In genomic region chr6:86160878-86161277, GRCm38 (mm10) we compare ENCODE assay signal across 16 mouse cellular contexts. TPM values are rescaled to one million over a fixed set of nuclear protein-coding genes. Genes with fewer than 3 reads are reported as not detected.
DNase-seq lines count a peak whose midpoint lies in the region; ATAC-seq and TF ChIP-seq lines count a peak whose summit lies in the region.
"Had no signal": no experiment of that assay in that cellular context is flagged by ENCODE, and none has a peak within 500 bp of the region (broad histone marks: within the 10 kb centered on the region; RNA-seq: fewer than 3 reads in every experiment).

No protein-coding gene starts in this region.

- H3K9me3 ChIP-seq in heart, embryonic 10.5 days = no peaks in the 10 kb centered on the region
- H3K9me3 ChIP-seq in forebrain, embryonic 13.5 days (replicated peaks) = no peaks in the 10 kb centered on the region
- H3K9me3 ChIP-seq: embryonic facial prominence, embryonic 10.5 days; embryonic facial prominence, embryonic 12.5 days had no signal

- H3K9ac ChIP-seq in forebrain, embryonic 13.5 days = no peak overlapping the region
- H3K9ac ChIP-seq: embryonic facial prominence, embryonic 12.5 days had no signal

- TF ChIP-seq POLR2A in cerebellum, adult 2 months (IDR thresholded peaks at IDR 0.05; ENCODE audit: borderline replicate concordance, insufficient read depth, low read length) = no peak

- 57% methylated on average over 3 of the region's 3 CpGs for WGBS in heart, embryonic 10.5 days
- 44% methylated on average over 3 of the region's 3 CpGs for WGBS in cerebellum, adult 2 months
- WGBS in forebrain, embryonic 13.5 days = 77% methylated on average over 3 of the region's 3 CpGs

- no peak for TF ChIP-seq CTCF in cerebellum, adult 2 months (IDR thresholded peaks at IDR 0.05; ENCODE audit: borderline replicate concordance, insufficient read depth, low read depth, low read length)

- ATAC-seq in forebrain, embryonic 13.5 days = no peak
- ATAC-seq: forebrain, embryonic 14.5 days; forebrain, embryonic 16.5 days; Patski had no signal

- no peaks in the 10 kb centered on the region for H3K27me3 ChIP-seq in heart, embryonic 10.5 days (ENCODE audit: insufficient read depth, poor library complexity, severe bottlenecking)
- no peaks in the 10 kb centered on the region; the same call in 1 of the 2 replicates for H3K27me3 ChIP-seq in cerebellum, adult 2 months (ENCODE audit: control insufficient read depth, insufficient read depth, low read length)
- no peaks in the 10 kb centered on the region for H3K27me3 ChIP-seq in forebrain, embryonic 13.5 days
- H3K27me3 ChIP-seq: embryonic facial prominence, embryonic 12.5 days; Patski had no signal

- H3K4me1 ChIP-seq in heart, embryonic 10.5 days = peaks cover 11% of the 10 kb centered on the region
- H3K4me1 ChIP-seq in cerebellum, adult 2 months (ENCODE audit: control insufficient read depth, insufficient read depth, low read length) = 0 out of 2 replicates have a peak, but pooled peaks cover 5% of the 10 kb centered on the region
- peaks cover 9% of the 10 kb centered on the region for H3K4me1 ChIP-seq in forebrain, embryonic 13.5 days
- H3K4me1 ChIP-seq: embryonic facial prominence, embryonic 10.5 days had no signal

- H3K36me3 ChIP-seq in heart, embryonic 10.5 days = no peaks in the 10 kb centered on the region
- no peaks in the 10 kb centered on the region for H3K36me3 ChIP-seq in forebrain, embryonic 13.5 days (ENCODE audit: poor library complexity, severe bottlenecking)
- H3K36me3 ChIP-seq: embryonic facial prominence, embryonic 10.5 days; embryonic facial prominence, embryonic 12.5 days had no signal

- DNase-seq in heart, embryonic 10.5 days (ENCODE audit: low spot score) = peak; percentile 72
- no peak for DNase-seq in heart, adult 8-10 months (ENCODE audit: low spot score)
- peak; percentile 9 for DNase-seq in ZHBTc4 (ENCODE audit: low read depth, low spot score)
- no peak for DNase-seq in cerebellum, adult 2 months
- DNase-seq: adrenal gland, postnatal 25 days; cerebellum, adult 11 months; cerebellum, adult 18-20 months; cerebellum, adult 9-10 months; cerebellum, postnatal 10 days; cerebellum, postnatal 25 days had no signal

- no peak overlapping the region for H3K4me2 ChIP-seq in forebrain, embryonic 13.5 days
- H3K4me2 ChIP-seq: embryonic facial prominence, embryonic 12.5 days had no signal

- H3K27ac ChIP-seq in heart, embryonic 10.5 days = no peak overlapping the region
- no peak overlapping the region for H3K27ac ChIP-seq in cerebellum, adult 2 months (ENCODE audit: insufficient read depth, low read length)
- no peak overlapping the region for H3K27ac ChIP-seq in forebrain, embryonic 13.5 days
- H3K27ac ChIP-seq: embryonic facial prominence, embryonic 10.5 days; embryonic facial prominence, embryonic 12.5 days had no signal

- no peak overlapping the region for H3K4me3 ChIP-seq in heart, embryonic 10.5 days
- no peak overlapping the region for H3K4me3 ChIP-seq in cerebellum, adult 2 months (replicated peaks; ENCODE audit: insufficient read depth, low read depth, low read length)
- no peak overlapping the region for H3K4me3 ChIP-seq in forebrain, embryonic 13.5 days
- H3K4me3 ChIP-seq: embryonic facial prominence, embryonic 10.5 days; embryonic facial prominence, embryonic 12.5 days had no signal

RNA-seq across cellular contexts. Expression of gene Tgfa, which starts 34.1 kb away (rescaled TPM):
- 3.2 and 3.7 TPM in 2 replicates for polyA plus RNA-seq in heart, embryonic 10.5 days (2016; fragmentation: Nextera tagmentation; extraction: Ambion mirVana)
- total RNA-seq in heart, adult 8-10 months (2022) = 1 to 10 TPM; 1.3 to 2.7 (median 1.4) TPM
- 13.9 and 16.1 TPM in 2 replicates for polyA plus RNA-seq in cerebellum, adult 2 months (2012; rRNA removed)
- polyA plus RNA-seq in forebrain, embryonic 13.5 days (2015; fragmentation: Nextera tagmentation; extraction: Ambion mirVana) = 3.5 and 4.6 TPM in 2 replicates

Comparison
In these comparisons a context has a peak if more than half of its experiments do, and no peak if none do; other contexts are left out.
1. DNase-seq: peak in heart, embryonic 10.5 days (single experiment) and ZHBTc4 (single experiment); none in heart, adult 8-10 months (single experiment) and cerebellum, adult 2 months (0 of 2).